In genomic region chr13:63253147-63253546, GRCm38 (mm10) we compare ENCODE assay signal across 9 mouse cellular contexts.
DNase-seq lines count a peak whose midpoint lies in the region; ATAC-seq and TF ChIP-seq lines count a peak whose summit lies in the region.
"Had no signal": no experiment of that assay in that cellular context is flagged by ENCODE, and none has a peak within 500 bp of the region (broad histone marks: within the 10 kb centered on the region; RNA-seq: fewer than 3 reads in every experiment).

No protein-coding gene starts in this region.

- no peaks in the 10 kb centered on the region for H3K9me3 ChIP-seq in lung, embryonic 15.5 days

- H3K36me3 ChIP-seq in lung, embryonic 15.5 days = peaks cover 13% of the 10 kb centered on the region; the same call in 1 of the 2 replicates
- H3K36me3 ChIP-seq in small intestine, adult 2 months (ENCODE audit: control insufficient read depth, insufficient read depth, low read length) = 0 out of 2 replicates have a peak, but pooled peaks cover 2% of the 10 kb centered on the region

- H3K4me1 ChIP-seq in lung, embryonic 15.5 days = peaks cover 82% of the 10 kb centered on the region
- H3K4me1 ChIP-seq in embryonic fibroblast, embryonic 13.5 days (ENCODE audit: control insufficient read depth, insufficient read depth, low read length) = peaks cover 49% of the 10 kb centered on the region
- peaks cover 24% of the 10 kb centered on the region for H3K4me1 ChIP-seq in small intestine, adult 2 months (ENCODE audit: control insufficient read depth, insufficient read depth, insufficient read length, low read length)

- DNase-seq in heart, adult 18-20 months = peak; percentile 64 to 69
- no peak for DNase-seq in heart, postnatal 14 days
- no peak for DNase-seq in lung, postnatal 10 days
- DNase-seq in layer of hippocampus, postnatal 10 days (ENCODE audit: low spot score in 2 of 2) = no peak
- no peak for DNase-seq in cerebellum, postnatal 25 days
- DNase-seq: gastrocnemius, postnatal 10 days had no signal

- no peak overlapping the region for H3K4me3 ChIP-seq in lung, embryonic 15.5 days
- H3K4me3 ChIP-seq in embryonic fibroblast, embryonic 13.5 days (ENCODE audit: insufficient read depth, low read length) = no peak overlapping the region
- H3K4me3 ChIP-seq in small intestine, adult 2 months (ENCODE audit: low read depth, low read length) = no peak overlapping the region

- H3K27me3 ChIP-seq in lung, embryonic 15.5 days = no peaks in the 10 kb centered on the region
- no peaks in the 10 kb centered on the region for H3K27me3 ChIP-seq in small intestine, adult 2 months (ENCODE audit: control insufficient read depth, insufficient read depth, low read length)

- H3K4me2 ChIP-seq in lung, embryonic 15.5 days = peak overlapping the region; percentile 4; the same call in 1 of the 2 replicates

- TF ChIP-seq POLR2A in embryonic fibroblast, embryonic 13.5 days (IDR thresholded peaks at IDR 0.05; ENCODE audit: low read depth, low read length) = no peak
- TF ChIP-seq POLR2A in small intestine, adult 2 months (IDR thresholded peaks at IDR 0.05; ENCODE audit: low read depth, low read length) = no peak

- H3K27ac ChIP-seq in lung, embryonic 15.5 days = peak overlapping the region; percentile 70
- H3K27ac ChIP-seq in embryonic fibroblast, embryonic 13.5 days (ENCODE audit: insufficient read depth, low read length) = peak overlapping the region; percentile 99
- peak overlapping the region; percentile 18; the same call in 1 of the 2 replicates for H3K27ac ChIP-seq in small intestine, adult 2 months (ENCODE audit: insufficient read depth, low read depth, low read length)

- WGBS in lung, embryonic 15.5 days = 47% methylated on average over 5 of the region's 5 CpGs
- WGBS in small intestine, adult 2 months = 31% methylated on average over 5 of the region's 5 CpGs

- H3K9ac ChIP-seq in lung, embryonic 15.5 days = no peak overlapping the region

- intact Hi-C loops in heart, postnatal 14 days (cut with DNase I) = loop anchor here (5.0 kb wide), 1 partner anchor 34 kb away; no protein-coding TSS in a partner anchor

- ATAC-seq in lung, embryonic 15.5 days (ENCODE audit: borderline replicate concordance, extremely low read depth, low FRiP score, low TSS enrichment) = no peak

- no peak for TF ChIP-seq CTCF in embryonic fibroblast, embryonic 13.5 days (IDR thresholded peaks at IDR 0.05; ENCODE audit: borderline replicate concordance, insufficient read depth, low read length)
- TF ChIP-seq CTCF in small intestine, adult 2 months (IDR thresholded peaks at IDR 0.05; ENCODE audit: extremely low read depth, insufficient read length, insufficient replicate concordance, low read depth, low read length) = no peak

Comparison
In these comparisons a context has a peak if more than half of its experiments do, and no peak if none do; other contexts are left out.
1. DNase-seq: peak in heart, adult 18-20 months (2 of 2); none in heart, postnatal 14 days (0 of 2), lung, postnatal 10 days (single experiment), layer of hippocampus, postnatal 10 days (0 of 2) and cerebellum, postnatal 25 days (0 of 2).
2. H3K27ac ChIP-seq: peak in every context shown above with its lines; median percentile 99 in embryonic fibroblast, embryonic 13.5 days; 70 in lung, embryonic 15.5 days; 18 in small intestine, adult 2 months.